Mouse (Mus musculus): ENCODE measurements around the gene Derl2. TPM values are rescaled to one million over a fixed set of nuclear protein-coding genes. Genes with fewer than 3 reads are reported as not detected.

Derl2 gene
- polyA plus RNA-seq, 1 experiment from 2014 or later = 42.6 TPM

GRCm38 (mm10) chr11:70960786-70961554 is 58.7 kb downstream of the Derl2 start:
- no peak for ATAC-seq (ENCODE audit: insufficient number of reproducible peaks, insufficient read depth, low FRiP score, low read depth)

More at GRCm38 (mm10) chr11:70960786-70961554, 58.7 kb downstream of the Derl2 start:
- no peaks in the 10 kb centered on the region for H3K27me3 ChIP-seq (ENCODE audit: control insufficient read depth, insufficient read depth, low read length)
- no peaks in the 10 kb centered on the region for H3K4me1 ChIP-seq (ENCODE audit: control insufficient read depth, insufficient read depth, low read length)
- no peak overlapping the region for H3K9ac ChIP-seq (replicated peaks; ENCODE audit: low read depth, low read length)
- no peaks in the 10 kb centered on the region for H3K9me3 ChIP-seq (ENCODE audit: control insufficient read depth, low read depth, low read length)
- no peak overlapping the region for H3K4me3 ChIP-seq (ENCODE audit: low read depth, low read length)
- no peak overlapping the region for H3K4me2 ChIP-seq (replicated peaks; ENCODE audit: low read depth, low read length)
- peaks cover 83% of the 10 kb centered on the region for H3K36me3 ChIP-seq (ENCODE audit: control insufficient read depth, insufficient read depth, low read length)
- H3K27ac ChIP-seq (ENCODE audit: low read length) = no peak overlapping the region
- 91% methylated on average over 5 of the region's 5 CpGs for WGBS

Other genes starting within 250 kb of the Derl2 start
- 0.59 and 0.87 TPM in 2 replicates for gene Scimp, start 207.3 kb downstream of the Derl2 start, polyA plus RNA-seq (2014; fragmentation: Nextera tagmentation; extraction: Ambion mirVana)
- gene Rabep1, start 175.1 kb downstream of the Derl2 start, polyA plus RNA-seq (2014; fragmentation: Nextera tagmentation; extraction: Ambion mirVana) = 32.5 and 33.1 TPM in 2 replicates
- 123 and 137 TPM in 2 replicates for gene Nup88, start 49.9 kb downstream of the Derl2 start, polyA plus RNA-seq (2014; fragmentation: Nextera tagmentation; extraction: Ambion mirVana)
- gene Rpain, start 49.6 kb downstream of the Derl2 start, polyA plus RNA-seq (2014; fragmentation: Nextera tagmentation; extraction: Ambion mirVana) = 86.0 and 88.2 TPM in 2 replicates
- gene C1qbp, start 36.8 kb downstream of the Derl2 start, polyA plus RNA-seq (2014; fragmentation: Nextera tagmentation; extraction: Ambion mirVana) = 210 and 227 TPM in 2 replicates
- 20.8 and 22.7 TPM in 2 replicates for gene Dhx33, start 15.4 kb downstream of the Derl2 start, polyA plus RNA-seq (2014; fragmentation: Nextera tagmentation; extraction: Ambion mirVana)
- 29.9 and 34.0 TPM in 2 replicates for gene Mis12, start 230 bp downstream of the Derl2 start, polyA plus RNA-seq (2014; fragmentation: Nextera tagmentation; extraction: Ambion mirVana)
- gene 6330403K07Rik, start 13.7 kb upstream of the Derl2 start, polyA plus RNA-seq (2014; fragmentation: Nextera tagmentation; extraction: Ambion mirVana) = 58.5 and 58.8 TPM in 2 replicates
- gene Nlrp1a, start 124.9 kb upstream of the Derl2 start, polyA plus RNA-seq (2014; fragmentation: Nextera tagmentation; extraction: Ambion mirVana) = 0.20 TPM in 1 of 2 replicates, not detected in the other
- 0.07 and 0.22 TPM in 2 replicates for gene Nlrp1b, start 210.9 kb upstream of the Derl2 start, polyA plus RNA-seq (2014; fragmentation: Nextera tagmentation; extraction: Ambion mirVana)

Data from stomach, embryonic 14.5 days (tissue).